Mouse (Mus musculus) liver, adult 2 months (tissue): ENCODE measurements at regions not wholly inside any gene's neighbourhood (a gene's known extent, or its start where the extent isn't known, plus 50 kb on each side); places are given as distances from the start of the nearest gene placed in this dataset.

Source experiments
- DNase-seq: peaks from one replicate; pipeline ENCODE4 v3.0.0-alpha.2; 2011; ENCODE audit warnings: low read depth, low spot score; ENCODE audit errors: extremely low read depth
- H3K27ac ChIP-seq: fragments of 200-500 bp; replicated peaks from 2 replicates; pipeline ENCODE4 v1.5.1; 2012; ENCODE audit warnings: low read depth, mild to moderate bottlenecking, control low read depth, inconsistent platforms, low read length; ENCODE audit not compliant: insufficient read depth
- H3K27me3 ChIP-seq: fragments of 200-500 bp; 2 replicates; pipeline ENCODE4 v1.6.1; 2012; ENCODE audit warnings: mild to moderate bottlenecking, moderate library complexity, low read length, inconsistent platforms; ENCODE audit not compliant: control insufficient read depth, insufficient read depth
- H3K36me3 ChIP-seq: fragments of 200-500 bp; 2 replicates; pipeline ENCODE4 v1.6.1; 2012; ENCODE audit warnings: low read length, inconsistent platforms; ENCODE audit not compliant: control insufficient read depth, insufficient read depth
- H3K4me1 ChIP-seq: fragments of 200-500 bp; 2 replicates; pipeline ENCODE4 v1.6.1; 2011; ENCODE audit warnings: low read length; ENCODE audit not compliant: control insufficient read depth, insufficient read depth
- H3K4me3 ChIP-seq: fragments of 200-500 bp; 2 replicates; pipeline ENCODE4 v1.5.1; 2011; ENCODE audit warnings: low read depth, mild to moderate bottlenecking, control low read depth, low read length, moderate library complexity; ENCODE audit not compliant: insufficient read depth
- H3K79me2 ChIP-seq: fragments of 200-500 bp; 2 replicates; pipeline ENCODE4 v1.6.1; 2012; ENCODE audit warnings: inconsistent platforms, mild to moderate bottlenecking, low read length, moderate library complexity; ENCODE audit not compliant: control insufficient read depth, insufficient read depth
- H3K9ac ChIP-seq: fragments of 200-500 bp; 2 replicates; pipeline ENCODE4 v1.6.1; 2012; ENCODE audit warnings: low read depth, mild to moderate bottlenecking, control low read depth, inconsistent platforms, low read length
- CTCF ChIP-seq: fragments of 200-500 bp; IDR thresholded peaks from 2 replicates; pipeline ENCODE4 v1.5.1; 2011; ENCODE audit warnings: low read depth, low read length, control low read depth
- POLR2A ChIP-seq: fragments of 200-500 bp; IDR thresholded peaks from 2 replicates; pipeline ENCODE4 v1.6.1; 2011; ENCODE audit warnings: low read length, control low read depth; ENCODE audit not compliant: insufficient read depth; ENCODE audit errors: extremely low read depth
- WGBS: fragments of 180-500 bp; shearing (Covaris S2); methylation state at CpG from one replicate; pipeline ENCODE4 v1.1.7; 2018; 5-methylcytosine and 5-hydroxymethylcytosine counted together

GRCm38 (mm10) chr5:125904426-125904825 is 372.9 kb downstream of the Tmem132b start:
- WGBS = 82% methylated on average over 5 of the region's 5 CpGs
- H3K36me3 ChIP-seq = no peaks in the 10 kb centered on the region
- no peak overlapping the region for H3K9ac ChIP-seq
- no peaks in the 10 kb centered on the region for H3K4me1 ChIP-seq
- no peak for DNase-seq
- no peaks in the 10 kb centered on the region for H3K27me3 ChIP-seq
- H3K27ac ChIP-seq = no peak overlapping the region
- TF ChIP-seq POLR2A = no peak
- H3K4me3 ChIP-seq = no peak overlapping the region
- H3K79me2 ChIP-seq = no peaks in the 10 kb centered on the region

DNA sequence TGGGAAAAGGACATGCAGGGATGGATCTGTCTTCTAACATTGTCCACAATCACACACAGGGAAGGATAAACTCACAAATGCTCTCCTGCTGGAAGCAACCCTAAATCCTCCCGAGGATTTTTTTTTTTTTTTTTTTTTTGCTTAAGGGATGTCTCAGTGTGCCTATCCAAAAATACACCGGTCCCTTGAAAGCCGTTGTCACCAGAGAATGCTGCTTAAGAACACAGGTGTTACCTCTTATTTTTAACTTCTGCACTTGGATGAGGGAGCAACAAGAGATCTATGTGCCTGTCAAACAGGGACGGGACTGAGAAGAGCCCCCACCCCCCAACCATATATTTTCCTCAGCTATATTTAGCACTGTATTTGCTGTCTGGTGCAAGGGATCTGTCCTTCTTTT is 375.8 kb downstream of the Tmem132b start:
- H3K27ac ChIP-seq = no peak overlapping the region
- 82% methylated on average over 4 of the region's 4 CpGs for WGBS
- TF ChIP-seq CTCF (no peak), POLR2A (no peak)
- H3K4me1 ChIP-seq = no peaks in the 10 kb centered on the region
- H3K27me3 ChIP-seq = no peaks in the 10 kb centered on the region
- H3K4me3 ChIP-seq = no peak overlapping the region
- H3K36me3 ChIP-seq = no peaks in the 10 kb centered on the region
- no peak overlapping the region for H3K9ac ChIP-seq
- no peak for DNase-seq
- H3K79me2 ChIP-seq = no peaks in the 10 kb centered on the region

DNA sequence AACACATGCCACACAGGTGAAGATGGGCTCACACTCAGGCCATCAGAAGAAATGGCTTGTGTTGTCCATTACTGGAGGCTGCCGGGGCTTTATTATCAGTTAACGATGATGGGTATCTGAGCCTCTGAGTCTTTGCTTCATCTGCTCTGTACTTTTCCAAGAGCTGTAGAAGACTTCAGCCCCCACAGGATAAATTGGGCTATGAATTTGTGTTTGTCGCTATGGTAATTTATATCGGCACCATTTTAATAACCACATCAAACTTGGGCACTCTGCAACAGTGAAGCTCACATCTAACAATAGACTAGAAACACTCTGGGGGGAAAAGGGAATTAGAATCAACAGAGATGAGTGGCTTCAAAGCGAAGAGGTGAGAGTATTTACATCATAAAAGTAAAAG is 376.3 kb downstream of the Tmem132b start:
- H3K27ac ChIP-seq = no peak overlapping the region
- 97% methylated on average over 5 of the region's 5 CpGs for WGBS
- no peak for DNase-seq
- H3K27me3 ChIP-seq = no peaks in the 10 kb centered on the region
- no peaks in the 10 kb centered on the region for H3K79me2 ChIP-seq
- no peaks in the 10 kb centered on the region for H3K36me3 ChIP-seq
- no peak overlapping the region for H3K4me3 ChIP-seq
- no peak overlapping the region for H3K9ac ChIP-seq
- TF ChIP-seq POLR2A (no peak), CTCF (no peak)
- no peaks in the 10 kb centered on the region for H3K4me1 ChIP-seq

DNA sequence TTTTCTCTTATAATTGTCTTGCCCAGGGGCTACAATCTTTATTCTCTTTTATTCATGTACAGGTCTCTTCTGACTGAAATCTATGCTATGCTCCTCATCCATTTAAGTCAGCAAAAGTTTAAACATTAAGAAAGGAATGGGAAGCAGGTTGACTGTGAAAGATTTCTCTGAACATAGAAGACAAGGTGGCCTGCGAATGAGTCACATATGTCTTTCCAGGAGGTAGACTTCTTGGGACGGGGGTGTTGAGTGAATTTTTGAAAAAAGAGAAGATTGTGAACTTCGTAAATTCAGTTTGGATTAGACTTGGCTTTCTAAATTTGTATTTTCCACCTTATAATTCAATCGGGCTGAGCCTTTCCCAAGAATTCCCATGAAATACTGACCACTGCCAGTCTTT is 384.3 kb downstream of the Tmem132b start:
- WGBS = 86% methylated on average over 4 of the region's 4 CpGs
- H3K36me3 ChIP-seq = no peaks in the 10 kb centered on the region
- H3K9ac ChIP-seq = no peak overlapping the region
- H3K4me3 ChIP-seq = no peak overlapping the region
- no peak overlapping the region for H3K27ac ChIP-seq
- H3K79me2 ChIP-seq = no peaks in the 10 kb centered on the region
- DNase-seq = no peak
- no peaks in the 10 kb centered on the region for H3K4me1 ChIP-seq
- TF ChIP-seq CTCF = no peak
- TF ChIP-seq POLR2A = no peak
- no peaks in the 10 kb centered on the region for H3K27me3 ChIP-seq

GRCm38 (mm10) chr5:125920965-125921364 is 389.4 kb downstream of the Tmem132b start:
- TF ChIP-seq POLR2A = no peak
- no peak for TF ChIP-seq CTCF
- WGBS = 31% methylated on average over 11 of the region's 11 CpGs

DNA sequence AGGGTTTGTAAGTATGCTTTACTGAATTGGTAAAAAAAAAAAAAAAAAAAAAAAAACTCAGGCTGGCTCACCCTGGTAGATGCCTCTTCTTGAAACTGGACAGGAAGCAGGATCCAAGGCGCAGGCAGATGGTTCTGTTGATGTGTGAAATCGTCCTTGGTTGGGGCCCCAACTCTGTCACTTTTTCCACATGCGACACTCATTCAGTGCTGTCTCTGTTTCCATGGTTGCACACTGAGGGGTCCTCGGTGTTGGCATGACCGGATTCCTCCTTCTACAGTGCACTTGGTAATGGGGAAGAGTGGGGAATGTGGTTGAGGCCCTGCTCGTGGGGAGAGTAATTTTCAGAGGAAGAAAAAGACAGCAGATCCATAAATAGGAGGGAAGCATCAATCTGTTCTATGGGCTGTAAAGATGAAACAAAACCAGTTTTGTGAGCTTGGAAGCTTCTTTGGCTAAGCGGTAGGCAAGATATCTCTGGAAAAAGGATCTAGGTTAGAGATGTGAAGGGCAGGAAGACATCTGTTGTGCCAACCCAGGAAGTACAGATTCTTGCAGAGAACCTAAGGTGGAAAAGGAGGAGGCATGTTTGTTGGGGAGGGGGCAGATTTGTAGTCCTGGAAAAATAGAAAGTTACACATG is 394.4 kb downstream of the Tmem132b start:
- no peak for DNase-seq
- H3K4me3 ChIP-seq = no peak overlapping the region
- TF ChIP-seq CTCF (no peak), POLR2A (no peak)
- H3K79me2 ChIP-seq = no peaks in the 10 kb centered on the region
- H3K4me1 ChIP-seq = no peaks in the 10 kb centered on the region
- H3K27ac ChIP-seq = no peak overlapping the region
- 72% methylated on average over 7 of the region's 7 CpGs for WGBS
- H3K27me3 ChIP-seq = no peaks in the 10 kb centered on the region
- H3K9ac ChIP-seq = no peak overlapping the region
- no peaks in the 10 kb centered on the region for H3K36me3 ChIP-seq

More at GRCm38 (mm10) chr5:125920965-125921364, 389.4 kb downstream of the Tmem132b start:
- Histone ChIP-seq H3K4me3 (no peak overlapping the region), H3K27ac (no peak overlapping the region), H3K27me3 (no peaks in the 10 kb centered on the region), H3K36me3 (no peaks in the 10 kb centered on the region), H3K4me1 (no peaks in the 10 kb centered on the region), H3K9ac (no peak overlapping the region), H3K79me2 (no peaks in the 10 kb centered on the region)
- DNase-seq = no peak
